ENCODE assay signal across 15 mouse cellular contexts in the genomic region with DNA sequence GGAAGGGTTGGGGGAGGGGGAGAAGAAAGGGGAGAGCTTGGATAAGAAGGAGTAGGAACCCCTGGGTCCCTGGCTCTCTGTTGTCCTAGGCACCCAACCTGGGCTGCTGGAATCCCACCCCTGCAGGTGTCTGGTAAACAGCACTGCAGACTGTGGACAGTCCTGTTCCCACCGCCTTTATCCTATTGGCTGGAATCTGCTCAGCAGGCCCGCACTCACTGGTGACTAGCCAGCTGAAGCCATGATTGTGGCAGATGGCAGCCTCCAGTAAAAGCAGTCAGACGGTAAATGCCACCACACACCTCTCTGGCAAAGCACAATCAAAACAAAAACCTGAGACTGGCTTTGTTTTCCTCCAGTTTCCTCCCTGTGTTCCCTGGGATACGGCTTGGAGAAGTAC. TPM values are rescaled to one million over a fixed set of nuclear protein-coding genes. Genes with fewer than 3 reads are reported as not detected.
DNase-seq lines count a peak whose midpoint lies in the region; ATAC-seq lines count a peak whose summit lies in the region.
"Had no signal": no experiment of that assay in that cellular context is flagged by ENCODE, and none has a peak within 500 bp of the region (broad histone marks: within the 10 kb centered on the region; RNA-seq: fewer than 3 reads in every experiment).

No protein-coding gene starts in this region.

- no peak overlapping the region for H3K27ac ChIP-seq in kidney, embryonic 16.5 days (ENCODE audit: low read length)
- H3K27ac ChIP-seq in neural tube, embryonic 15.5 days (replicated peaks), result peak overlapping the region; percentile 33; the same call in 1 of the 2 replicates
- H3K27ac ChIP-seq: heart, adult 2 months had no signal

- peaks cover 33% of the 10 kb centered on the region for H3K4me1 ChIP-seq in kidney, embryonic 16.5 days (ENCODE audit: insufficient read depth, low read length)
- H3K4me1 ChIP-seq in neural tube, embryonic 15.5 days, result peaks cover 39% of the 10 kb centered on the region

- H3K36me3 ChIP-seq in kidney, embryonic 16.5 days (ENCODE audit: insufficient read depth, low read length), result no peaks in the 10 kb centered on the region
- H3K36me3 ChIP-seq in neural tube, embryonic 15.5 days, result no peaks in the 10 kb centered on the region

- H3K9me3 ChIP-seq in kidney, embryonic 16.5 days (ENCODE audit: low read length), result no peaks in the 10 kb centered on the region
- H3K9me3 ChIP-seq in neural tube, embryonic 15.5 days (replicated peaks), result no peaks in the 10 kb centered on the region

- H3K27me3 ChIP-seq in kidney, embryonic 16.5 days (ENCODE audit: insufficient read depth, low read length), result no peaks in the 10 kb centered on the region
- H3K27me3 ChIP-seq in neural tube, embryonic 15.5 days (replicated peaks), result no peaks in the 10 kb centered on the region

- ATAC-seq in kidney, embryonic 16.5 days (ENCODE audit: low FRiP score, low TSS enrichment), result peak; percentile 17; the same call in 1 of the 2 replicates
- ATAC-seq in neural tube, embryonic 15.5 days (ENCODE audit: low FRiP score), result peak; percentile 42; the same call in 1 of the 2 replicates
- ATAC-seq: liver, postnatal 0 days had no signal

- no peak overlapping the region for H3K4me3 ChIP-seq in kidney, embryonic 16.5 days (ENCODE audit: low read length)
- H3K4me3 ChIP-seq in neural tube, embryonic 15.5 days (replicated peaks), result no peak overlapping the region
- H3K4me3 ChIP-seq: erythroblast, embryonic 14.5 days; heart, adult 2 months had no signal

- DNase-seq in kidney, postnatal 10 days, result no peak
- peak; percentile 54 for DNase-seq in right cerebral cortex, adult 18-20 months
- no peak for DNase-seq in right cerebral cortex, postnatal 10 days (ENCODE audit: low spot score in 2 of 2)
- peak; percentile 89 to 90 for DNase-seq in cerebellum, postnatal 10 days
- DNase-seq in embryo, embryonic 10.5 days (ENCODE audit: low spot score), result no peak
- DNase-seq: adrenal gland, adult 2 months; embryo, embryonic 11 days; heart, adult 2 months; heart, postnatal 4 days; kidney, adult 8-10 months; liver, postnatal 0 days; spleen, adult 18-20 months had no signal

- 34% methylated on average over 4 of the region's 4 CpGs for WGBS in kidney, embryonic 16.5 days
- 36% methylated on average over 4 of the region's 4 CpGs for WGBS in neural tube, embryonic 15.5 days

- no peak overlapping the region for H3K4me2 ChIP-seq in kidney, embryonic 16.5 days (replicated peaks; ENCODE audit: low read depth, low read length)
- H3K4me2 ChIP-seq in neural tube, embryonic 15.5 days, result no peak overlapping the region

- H3K9ac ChIP-seq in kidney, embryonic 16.5 days (replicated peaks; ENCODE audit: low read length), result 0 out of 2 replicates have a peak overlapping the region, but pooled peaks have one; percentile 15
- no peak overlapping the region for H3K9ac ChIP-seq in neural tube, embryonic 15.5 days (replicated peaks)
- H3K9ac ChIP-seq: liver, postnatal 0 days had no signal

RNA-seq across cellular contexts. Expression of gene Prkag2, which starts 45.2 kb away (rescaled TPM):
- polyA plus RNA-seq in kidney, embryonic 16.5 days (2015; fragmentation: Nextera tagmentation; extraction: Ambion mirVana), result 43.4 and 45.9 TPM in 2 replicates
- polyA plus RNA-seq in neural tube, embryonic 15.5 days (2015; fragmentation: Nextera tagmentation; extraction: Ambion mirVana), result 88.4 and 90.9 TPM in 2 replicates

Comparison
In these comparisons a context has a peak if more than half of its experiments do, and no peak if none do; other contexts are left out.
1. DNase-seq: peak in right cerebral cortex, adult 18-20 months (single experiment) and cerebellum, postnatal 10 days (2 of 2); none in kidney, postnatal 10 days (single experiment), right cerebral cortex, postnatal 10 days (0 of 2) and embryo, embryonic 10.5 days (single experiment).